Mouse (Mus musculus): Measurements from ENCODE around the gene Olfr507. TPM values are rescaled to one million over a fixed set of nuclear protein-coding genes. Genes with fewer than 3 reads are reported as not detected.

Olfr507 gene
- polyA plus RNA-seq, 1 experiment from 2014 or later, result not detected

Other genes starting within 250 kb of the Olfr507 start
- gene Olfr495, start 228.6 kb upstream of the Olfr507 start, polyA plus RNA-seq (2015; fragmentation: Nextera tagmentation; extraction: Ambion mirVana), result not detected in 2 replicates
- gene Olfr497, start 201.4 kb upstream of the Olfr507 start, polyA plus RNA-seq (2015; fragmentation: Nextera tagmentation; extraction: Ambion mirVana), result not detected in 2 replicates
- not detected in 2 replicates for gene Olfr498, start 156.5 kb upstream of the Olfr507 start, polyA plus RNA-seq (2015; fragmentation: Nextera tagmentation; extraction: Ambion mirVana)
- not detected in 2 replicates for gene Olfr502, start 96.7 kb upstream of the Olfr507 start, polyA plus RNA-seq (2015; fragmentation: Nextera tagmentation; extraction: Ambion mirVana)
- not detected in 2 replicates for gene Olfr503, start 77.3 kb upstream of the Olfr507 start, polyA plus RNA-seq (2015; fragmentation: Nextera tagmentation; extraction: Ambion mirVana)
- not detected in 2 replicates for gene Olfr504, start 56.0 kb upstream of the Olfr507 start, polyA plus RNA-seq (2015; fragmentation: Nextera tagmentation; extraction: Ambion mirVana)
- not detected in 2 replicates for gene Olfr506, start 11.0 kb upstream of the Olfr507 start, polyA plus RNA-seq (2015; fragmentation: Nextera tagmentation; extraction: Ambion mirVana)
- gene Olfr508, start 8.2 kb downstream of the Olfr507 start, polyA plus RNA-seq (2015; fragmentation: Nextera tagmentation; extraction: Ambion mirVana), result not detected in 2 replicates
- gene Olfr509, start 30.1 kb downstream of the Olfr507 start, polyA plus RNA-seq (2015; fragmentation: Nextera tagmentation; extraction: Ambion mirVana), result not detected in 2 replicates
- gene Olfr510, start 44.6 kb downstream of the Olfr507 start, polyA plus RNA-seq (2015; fragmentation: Nextera tagmentation; extraction: Ambion mirVana), result not detected in 2 replicates
- gene Olfr512, start 91.5 kb downstream of the Olfr507 start, polyA plus RNA-seq (2015; fragmentation: Nextera tagmentation; extraction: Ambion mirVana), result not detected in 2 replicates
- gene Olfr513, start 129.2 kb downstream of the Olfr507 start, polyA plus RNA-seq (2015; fragmentation: Nextera tagmentation; extraction: Ambion mirVana), result not detected in 2 replicates
- not detected in 2 replicates for gene Olfr514, start 204.2 kb downstream of the Olfr507 start, polyA plus RNA-seq (2015; fragmentation: Nextera tagmentation; extraction: Ambion mirVana)
- not detected in 2 replicates for gene Olfr516, start 228.7 kb downstream of the Olfr507 start, polyA plus RNA-seq (2015; fragmentation: Nextera tagmentation; extraction: Ambion mirVana)